Mouse (Mus musculus) hindbrain, embryonic 11.5 days (tissue): ENCODE measurements around the gene Serpina12. TPM values are rescaled to one million over a fixed set of nuclear protein-coding genes. Genes with fewer than 3 reads are reported as not detected.

ENCODE experiments used
- ATAC-seq: fragments of 200-750 bp; cut with Nextera tagmentation; 2 replicates; pipeline ENCODE4 v1.8.0; 2017; ENCODE audit warnings: mild to moderate bottlenecking, moderate TSS enrichment, moderate library complexity; ENCODE audit not compliant: low FRiP score
- DNase-seq: peaks from one replicate; pipeline ENCODE4 v3.0.0-alpha.2; 2015; ENCODE audit warnings: low spot score
- H3K27ac ChIP-seq: fragments of 300-500 bp; sonication (generic); 2 replicates; pipeline ENCODE4 v1.5.1; 2014; ENCODE audit warnings: mild to moderate bottlenecking, low read depth, low read length
- H3K27me3 ChIP-seq: fragments of 300-500 bp; sonication (generic); 2 replicates; pipeline ENCODE4 v1.6.1; 2014; ENCODE audit warnings: mild to moderate bottlenecking, low read length, moderate library complexity, mixed read lengths; ENCODE audit not compliant: control insufficient read depth, insufficient read depth
- H3K36me3 ChIP-seq: fragments of 300-500 bp; sonication (generic); 2 replicates; pipeline ENCODE4 v1.6.1; 2014; ENCODE audit warnings: mild to moderate bottlenecking, low read length, moderate library complexity, mixed read lengths; ENCODE audit not compliant: control insufficient read depth, insufficient read depth
- H3K4me1 ChIP-seq: fragments of 300-500 bp; sonication (generic); replicated peaks from 2 replicates; pipeline ENCODE4 v1.6.1; 2014; ENCODE audit warnings: low read length, mixed read lengths; ENCODE audit not compliant: control insufficient read depth, insufficient read depth
- H3K4me2 ChIP-seq: fragments of 300-500 bp; sonication (generic); replicated peaks from 2 replicates; pipeline ENCODE4 v1.6.1; 2014; ENCODE audit warnings: mild to moderate bottlenecking, low read depth, low read length
- H3K4me3 ChIP-seq: fragments of 300-500 bp; sonication (generic); 2 replicates; pipeline ENCODE4 v1.5.1; 2014; ENCODE audit warnings: low read depth, low read length
- H3K9ac ChIP-seq: fragments of 300-500 bp; sonication (generic); 2 replicates; pipeline ENCODE4 v1.6.1; 2014; ENCODE audit warnings: low read depth, low read length
- H3K9me3 ChIP-seq: fragments of 300-500 bp; sonication (generic); 2 replicates; pipeline ENCODE4 v1.6.1; 2016; ENCODE audit warnings: low read length; ENCODE audit not compliant: control insufficient read depth
- WGBS: fragments of 180-500 bp; shearing (Covaris S2); extraction: QIAGEN DNeasy Blood & Tissue Kit; methylation state at CpG from one replicate; pipeline ENCODE4 v1.1.7; 2014; 5-methylcytosine and 5-hydroxymethylcytosine counted together
- polyA plus RNA-seq: library from polyadenylated mRNA; unstranded; fragments of >200 nt; fragmentation: Nextera tagmentation; extraction: Ambion mirVana; gene quantifications from 2 replicates; pipeline ENCODE4 v1.2.1, GENCODE M21; 2014

Serpina12 gene
- polyA plus RNA-seq, 1 experiment from 2014 or later: not detected

DNA sequence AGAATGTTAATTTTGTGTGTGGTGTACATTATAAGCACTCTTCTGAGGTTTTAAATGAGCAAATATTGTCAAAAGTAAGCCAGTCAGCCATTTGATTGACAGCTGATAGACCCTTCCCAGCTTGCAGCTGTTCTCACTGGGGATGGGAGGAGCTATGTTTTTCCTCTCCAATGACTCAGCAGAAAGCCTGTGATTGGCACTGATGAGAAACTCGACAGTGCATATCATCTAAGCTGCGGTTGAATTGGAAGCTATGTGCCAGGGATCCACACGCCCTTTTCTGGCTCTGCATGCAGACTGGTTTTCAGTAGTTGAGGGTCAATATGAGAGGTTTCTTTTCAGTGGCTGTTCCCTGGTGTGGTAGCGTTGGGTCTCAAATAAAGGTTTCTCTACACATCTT lies 20.3 kb upstream of the Serpina12 start:
- H3K9me3 ChIP-seq: no peaks in the 10 kb centered on the region
- H3K4me3 ChIP-seq: no peak overlapping the region
- 72% methylated on average over 4 of the region's 4 CpGs for WGBS
- ATAC-seq: no peak
- H3K27me3 ChIP-seq: no peaks in the 10 kb centered on the region
- H3K9ac ChIP-seq: no peak overlapping the region
- no peaks in the 10 kb centered on the region for H3K4me1 ChIP-seq
- no peak for DNase-seq
- H3K27ac ChIP-seq: no peak overlapping the region
- no peaks in the 10 kb centered on the region for H3K36me3 ChIP-seq
- no peak overlapping the region for H3K4me2 ChIP-seq

DNA sequence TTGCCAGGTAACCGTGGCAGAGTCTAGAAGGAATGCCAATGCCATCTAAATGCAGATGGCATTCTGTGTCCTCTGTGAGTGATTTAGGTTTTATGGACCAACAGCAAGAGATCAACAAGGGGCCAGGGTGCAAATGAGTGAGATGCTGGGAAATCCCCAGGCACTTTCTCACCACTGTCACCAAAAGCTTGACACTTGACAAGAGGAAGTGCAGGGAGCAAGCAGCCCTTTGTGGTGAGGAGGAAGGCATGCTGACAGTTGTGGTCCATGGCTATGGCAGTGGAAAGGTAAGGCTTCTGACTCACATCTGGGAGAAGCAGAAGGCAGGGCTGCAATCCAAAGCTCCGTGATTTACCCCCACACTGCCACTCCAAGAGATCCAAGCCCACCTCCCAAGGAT lies 17.6 kb upstream of the Serpina12 start:
- no peaks in the 10 kb centered on the region for H3K27me3 ChIP-seq
- no peak overlapping the region for H3K9ac ChIP-seq
- no peak overlapping the region for H3K27ac ChIP-seq
- 60% methylated on average over 2 of the region's 2 CpGs for WGBS
- no peak for DNase-seq
- no peaks in the 10 kb centered on the region for H3K4me1 ChIP-seq
- no peaks in the 10 kb centered on the region for H3K9me3 ChIP-seq
- no peaks in the 10 kb centered on the region for H3K36me3 ChIP-seq
- no peak for ATAC-seq
- no peak overlapping the region for H3K4me2 ChIP-seq
- no peak overlapping the region for H3K4me3 ChIP-seq

DNA sequence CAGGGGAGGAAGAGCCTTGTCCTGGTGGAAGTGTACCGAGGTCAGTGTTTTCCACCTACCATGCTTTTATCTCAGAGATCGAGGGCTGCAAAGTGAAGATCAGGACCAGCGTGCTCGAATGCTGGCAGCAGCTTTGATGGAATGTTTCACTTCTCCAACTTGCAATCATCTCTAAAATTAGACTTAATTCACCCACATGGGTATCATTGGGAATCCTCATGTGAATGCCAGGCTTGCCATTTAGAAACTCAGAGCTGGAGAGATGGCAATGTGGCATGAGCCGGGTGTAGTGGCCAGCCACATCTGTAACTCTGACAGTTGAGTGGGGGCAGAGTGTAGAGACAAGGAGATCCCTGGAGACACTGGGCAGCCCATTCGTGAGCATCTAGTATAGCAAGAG lies 15.9 kb upstream of the Serpina12 start:
- no peak for DNase-seq
- H3K4me2 ChIP-seq: no peak overlapping the region
- no peak for ATAC-seq
- no peaks in the 10 kb centered on the region for H3K36me3 ChIP-seq
- no peak overlapping the region for H3K27ac ChIP-seq
- H3K9me3 ChIP-seq: no peaks in the 10 kb centered on the region
- no peak overlapping the region for H3K4me3 ChIP-seq
- no peaks in the 10 kb centered on the region for H3K4me1 ChIP-seq
- WGBS: 91% methylated on average over 6 of the region's 6 CpGs
- no peaks in the 10 kb centered on the region for H3K27me3 ChIP-seq
- H3K9ac ChIP-seq: no peak overlapping the region

DNA sequence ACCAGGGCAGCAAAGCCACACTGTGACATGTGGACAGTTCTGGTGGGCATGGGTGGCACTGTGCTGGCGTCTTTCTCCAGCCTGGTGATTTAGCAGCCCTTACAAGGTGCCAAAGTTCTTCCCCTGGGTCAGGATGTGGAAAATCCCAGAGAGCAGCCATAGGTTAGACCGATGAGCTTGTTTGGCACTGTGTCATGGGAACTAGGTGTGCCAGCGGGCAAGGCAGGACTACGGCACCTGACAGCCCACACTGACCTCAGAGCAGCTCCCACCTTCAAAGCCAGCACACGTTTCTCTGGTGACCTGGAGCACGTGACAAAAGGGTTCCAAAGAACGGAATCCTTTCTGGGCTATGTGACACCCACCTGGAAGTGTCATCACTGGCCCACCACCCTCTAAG lies 13.3 kb upstream of the Serpina12 start:
- Histone ChIP-seq H3K9me3 (no peaks in the 10 kb centered on the region), H3K9ac (no peak overlapping the region), H3K36me3 (no peaks in the 10 kb centered on the region), H3K27ac (no peak overlapping the region), H3K4me1 (no peaks in the 10 kb centered on the region), H3K4me3 (no peak overlapping the region), H3K4me2 (no peak overlapping the region), H3K27me3 (no peaks in the 10 kb centered on the region)
- ATAC-seq (no peak), DNase-seq (no peak)
- 84% methylated on average over 7 of the region's 7 CpGs for WGBS

DNA sequence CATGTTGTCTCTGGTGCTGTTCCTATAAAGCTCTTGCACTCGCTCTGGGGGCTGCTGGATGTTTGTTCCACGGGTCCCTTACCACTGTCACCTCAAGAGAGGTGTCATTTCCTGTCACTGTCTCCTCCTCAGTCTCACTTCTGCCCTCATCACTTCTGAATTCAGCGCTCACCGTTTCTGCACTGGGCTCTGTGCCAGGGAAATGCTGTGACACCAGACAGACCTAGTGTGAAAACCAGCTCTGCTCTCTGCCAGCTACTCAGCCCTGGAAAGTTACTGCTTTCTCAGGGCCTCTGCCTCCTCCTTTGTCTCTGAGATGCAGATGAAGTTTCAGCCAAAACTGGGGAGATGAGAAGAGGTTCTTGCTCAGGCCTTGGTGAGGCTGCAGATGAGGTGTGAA lies 12.8 kb upstream of the Serpina12 start:
- ATAC-seq: no peak
- 70% methylated on average over 4 of the region's 4 CpGs for WGBS

DNA sequence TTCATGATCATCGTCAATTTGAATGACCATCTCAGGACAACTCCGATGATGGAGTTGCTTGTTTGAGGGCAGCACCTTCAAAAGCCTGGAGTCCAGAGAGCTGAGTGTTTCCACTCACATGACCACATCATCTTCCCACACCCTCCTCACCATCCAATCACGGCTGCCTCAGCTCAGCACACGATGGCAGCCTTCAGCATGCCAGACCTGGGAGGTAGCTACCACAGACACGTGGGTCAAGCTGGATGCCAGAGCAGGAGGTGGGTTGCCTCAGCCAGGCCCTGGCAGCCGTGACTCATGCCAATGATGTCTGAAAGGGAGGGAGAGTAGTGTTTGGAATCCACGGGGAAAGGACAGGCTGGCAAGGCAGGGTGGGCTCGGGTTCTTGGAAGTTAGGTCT lies 11.5 kb upstream of the Serpina12 start:
- Histone ChIP-seq H3K4me2 (no peak overlapping the region), H3K9me3 (no peaks in the 10 kb centered on the region), H3K36me3 (no peaks in the 10 kb centered on the region), H3K4me3 (no peak overlapping the region), H3K27ac (no peak overlapping the region), H3K9ac (no peak overlapping the region), H3K4me1 (no peaks in the 10 kb centered on the region), H3K27me3 (no peaks in the 10 kb centered on the region)
- ATAC-seq (no peak), DNase-seq (no peak)
- WGBS: 87% methylated on average over 8 of the region's 8 CpGs

More for the DNA sequence above, 12.8 kb upstream of the Serpina12 start:
- H3K4me1 ChIP-seq: no peaks in the 10 kb centered on the region
- H3K36me3 ChIP-seq: no peaks in the 10 kb centered on the region
- no peak overlapping the region for H3K27ac ChIP-seq
- no peak overlapping the region for H3K4me2 ChIP-seq
- H3K9ac ChIP-seq: no peak overlapping the region
- DNase-seq: no peak
- no peaks in the 10 kb centered on the region for H3K27me3 ChIP-seq
- no peaks in the 10 kb centered on the region for H3K9me3 ChIP-seq
- H3K4me3 ChIP-seq: no peak overlapping the region

DNA sequence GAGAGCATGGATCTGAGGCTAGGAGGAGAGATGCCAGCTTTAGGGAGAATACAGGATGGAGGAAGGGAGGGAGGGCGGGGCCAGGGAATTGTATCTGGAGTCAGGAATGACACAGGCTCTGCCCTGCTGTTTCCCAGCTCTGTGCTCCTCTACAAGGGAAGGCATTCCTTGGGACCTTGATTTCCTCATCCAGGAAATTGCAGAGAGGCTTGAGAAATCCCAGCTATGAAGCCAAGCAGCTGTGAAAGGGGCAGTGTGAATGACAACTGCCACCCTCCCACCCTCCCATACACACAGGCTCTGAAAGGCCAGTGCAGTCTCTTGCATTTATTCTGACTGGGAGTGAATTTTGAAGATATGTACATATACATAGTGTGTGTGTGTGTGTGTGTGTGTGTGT lies 9.8 kb upstream of the Serpina12 start:
- DNase-seq (no peak), ATAC-seq (no peak)
- no peak overlapping the region for H3K4me3 ChIP-seq
- no peak overlapping the region for H3K4me2 ChIP-seq
- H3K36me3 ChIP-seq: no peaks in the 10 kb centered on the region
- no peak overlapping the region for H3K27ac ChIP-seq
- H3K9me3 ChIP-seq: no peaks in the 10 kb centered on the region
- H3K27me3 ChIP-seq: no peaks in the 10 kb centered on the region
- H3K4me1 ChIP-seq: no peaks in the 10 kb centered on the region
- H3K9ac ChIP-seq: no peak overlapping the region
- 53% methylated on average over 1 of the region's 1 CpGs for WGBS

DNA sequence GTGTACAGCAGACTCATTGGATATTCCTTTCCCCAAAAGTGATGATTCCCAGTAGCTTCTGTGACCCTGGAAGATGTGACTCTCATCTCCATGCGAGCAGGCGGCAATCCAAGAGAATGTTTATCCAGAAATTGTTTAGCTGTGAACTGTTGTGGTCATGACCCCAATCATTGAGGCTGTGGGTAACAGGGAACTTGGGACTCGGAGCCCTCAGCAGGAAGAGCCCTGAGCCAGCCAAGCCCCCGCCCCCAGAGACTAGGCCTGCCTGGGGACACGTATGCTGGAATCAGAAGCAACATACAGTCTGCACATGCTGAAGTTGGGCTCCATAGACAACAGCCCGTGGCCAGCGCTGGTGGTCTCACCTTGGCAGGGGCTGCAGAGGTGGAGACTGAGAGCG lies 1.5 kb upstream of the Serpina12 start:
- Histone ChIP-seq H3K27me3 (no peaks in the 10 kb centered on the region), H3K9ac (no peak overlapping the region), H3K27ac (no peak overlapping the region), H3K4me2 (no peak overlapping the region), H3K9me3 (no peaks in the 10 kb centered on the region), H3K4me3 (no peak overlapping the region), H3K36me3 (no peaks in the 10 kb centered on the region), H3K4me1 (no peaks in the 10 kb centered on the region)
- DNase-seq: no peak
- 88% methylated on average over 8 of the region's 8 CpGs for WGBS
- no peak for ATAC-seq

DNA sequence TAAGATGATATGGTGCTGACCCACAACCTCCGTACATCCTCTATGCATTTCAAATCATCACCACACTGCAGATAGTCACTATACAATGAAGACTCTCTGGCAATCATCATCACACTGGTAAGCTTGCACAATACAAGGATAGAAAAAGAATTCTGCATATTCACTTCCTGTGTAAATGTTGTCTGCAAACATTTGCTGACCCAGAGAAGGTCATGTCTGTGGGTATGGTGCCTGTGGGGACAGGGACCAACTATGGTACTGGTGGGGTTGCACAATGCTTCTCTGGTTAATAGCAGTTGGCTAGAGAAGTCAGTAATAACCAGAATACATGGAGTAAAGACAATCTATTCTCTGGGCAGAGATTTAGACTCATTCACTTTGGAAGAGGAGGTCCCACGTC lies 1.5 kb downstream of the Serpina12 start:
- 95% methylated on average over 2 of the region's 2 CpGs for WGBS
- no peaks in the 10 kb centered on the region for H3K4me1 ChIP-seq
- no peaks in the 10 kb centered on the region for H3K9me3 ChIP-seq
- no peak overlapping the region for H3K27ac ChIP-seq
- no peak for DNase-seq
- no peak for ATAC-seq
- H3K27me3 ChIP-seq: no peaks in the 10 kb centered on the region
- H3K36me3 ChIP-seq: no peaks in the 10 kb centered on the region
- no peak overlapping the region for H3K9ac ChIP-seq
- no peak overlapping the region for H3K4me2 ChIP-seq
- H3K4me3 ChIP-seq: no peak overlapping the region
